Mouse (Mus musculus): Measurements from ENCODE around the gene Tsks.

Tsks gene

DNA sequence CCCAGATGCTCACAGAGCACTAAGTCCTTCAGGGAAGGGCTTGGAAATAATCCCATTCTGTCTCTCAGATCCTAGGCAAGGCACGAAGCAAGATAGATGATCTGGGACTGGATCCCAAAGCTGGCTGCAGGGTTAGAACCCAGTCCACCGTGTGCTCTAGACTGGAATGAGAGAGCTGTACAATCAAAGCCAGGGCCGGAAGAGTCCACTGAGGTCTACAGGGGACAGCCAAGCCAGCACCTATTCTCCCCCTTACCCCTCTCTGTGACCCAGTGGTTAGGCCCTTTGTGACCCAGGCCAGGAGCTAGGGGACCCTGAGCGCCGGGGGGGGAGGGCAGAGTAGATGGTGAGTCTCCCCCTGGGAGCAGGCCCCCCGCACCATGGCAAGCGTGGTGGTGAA is at the start of gene Tsks:
Gene Tsks (plus strand): TSS at position 301 of the 400 bp plus-strand sequence.
- DNase-seq (ENCODE audit: extremely low spot score, low read depth, low spot score): no peak

DNA sequence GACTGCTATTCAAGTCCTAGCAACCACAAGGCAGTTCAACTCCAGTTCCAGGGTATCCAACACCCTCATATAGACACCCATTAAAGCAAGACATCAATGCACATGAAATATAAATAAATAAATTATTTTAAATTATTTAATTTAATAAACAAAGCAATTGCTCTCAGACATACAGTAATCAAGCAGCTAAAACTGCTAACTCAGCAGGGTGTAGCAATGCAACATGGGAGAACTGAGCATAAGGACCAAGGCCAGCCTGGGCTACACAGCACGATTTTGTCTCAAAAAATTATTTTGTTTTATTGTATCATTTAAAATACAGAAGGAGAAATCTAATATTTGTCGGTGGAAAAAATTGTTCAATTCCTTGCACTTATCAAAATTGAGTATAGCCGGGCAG is 48.8 kb upstream of the Tsks start:
- no peak for DNase-seq (ENCODE audit: extremely low spot score, low read depth, low spot score)

DNA sequence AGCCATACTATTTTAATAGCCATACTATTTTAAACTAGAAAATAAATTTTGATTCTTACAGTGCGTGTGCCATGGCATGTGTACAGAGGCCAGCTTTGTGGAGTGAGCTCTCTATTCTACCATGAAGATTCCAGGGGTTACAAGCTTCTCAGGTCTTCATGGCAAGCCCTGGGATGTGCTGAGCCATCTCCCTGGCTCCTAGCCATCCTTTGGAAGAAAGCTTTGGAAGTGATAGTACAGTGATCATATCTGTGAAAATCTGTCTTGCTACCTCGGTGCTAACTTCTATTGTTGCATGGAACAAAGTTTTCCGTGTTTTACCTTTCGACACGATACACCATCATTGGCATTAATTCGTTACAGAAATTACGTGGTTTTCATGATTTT is 47.8 kb upstream of the Tsks start:
- no peak for DNase-seq (ENCODE audit: extremely low spot score, low read depth, low spot score)

DNA sequence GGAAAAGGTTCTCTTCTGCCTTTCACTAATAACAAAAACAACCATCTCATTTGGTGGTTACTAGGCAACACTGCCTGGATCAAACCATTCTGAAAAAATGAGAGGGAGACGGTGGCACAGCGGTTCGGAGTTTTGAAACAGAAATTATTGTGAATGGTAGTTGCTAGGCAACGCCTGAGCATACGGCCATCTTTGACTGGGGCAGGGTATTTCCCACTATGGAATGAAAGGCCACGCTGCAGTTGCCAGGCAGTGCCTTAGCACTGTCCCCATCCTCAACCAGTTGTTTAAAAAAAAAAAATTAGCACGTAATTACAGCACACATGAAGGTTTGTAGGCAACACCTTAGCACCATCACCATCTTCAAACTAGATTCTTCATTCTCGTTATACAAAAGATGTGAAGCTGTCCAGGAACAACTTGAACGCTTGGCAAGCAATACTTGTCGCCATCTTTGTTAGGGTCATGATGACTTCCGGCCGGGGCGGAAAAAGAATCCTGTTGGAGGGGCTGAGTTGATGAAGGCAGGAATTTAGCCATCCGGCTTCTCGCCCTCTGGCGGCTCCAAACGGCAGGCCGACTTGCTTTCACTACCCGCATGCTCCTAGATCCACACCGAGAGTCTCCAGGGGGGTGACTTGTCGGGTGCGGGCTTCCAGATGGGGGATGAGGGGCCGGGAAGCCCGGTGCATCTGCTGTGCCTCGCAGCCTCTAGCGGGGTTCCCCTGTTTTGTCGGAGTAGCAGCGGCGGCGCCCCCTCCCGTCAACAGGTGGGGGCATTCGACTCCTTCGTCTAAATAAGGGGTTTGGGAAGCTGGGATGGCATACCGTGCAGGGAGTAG is 47.2 kb upstream of the Tsks start, which contains the start of gene Fuz:
Gene Fuz (plus strand): TSS at position 487 of the 842 bp plus-strand sequence.
- DNase-seq (ENCODE audit: extremely low spot score, low read depth, low spot score): peak; percentile 97

DNA sequence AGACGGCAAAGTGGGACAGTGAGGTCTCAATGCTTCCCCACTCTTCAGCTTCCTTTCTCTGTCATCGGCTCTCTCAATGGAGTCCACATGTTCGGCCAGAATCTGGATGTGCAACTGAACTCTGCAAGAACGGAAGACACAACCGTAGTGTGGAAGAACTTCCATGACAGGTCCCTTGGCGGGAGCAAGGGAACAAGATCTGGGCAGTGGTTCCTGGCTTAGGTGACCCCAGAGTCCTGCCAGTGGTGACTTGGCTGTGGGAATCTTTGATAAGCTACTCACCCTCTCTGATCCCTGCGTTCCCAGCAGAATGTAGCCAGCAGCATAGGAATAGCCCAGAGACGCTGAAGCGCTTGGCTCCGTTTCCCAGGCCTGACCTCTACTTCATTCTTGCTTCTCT is 46.5 kb upstream of the Tsks start:
- no peak for DNase-seq (ENCODE audit: extremely low spot score, low read depth, low spot score)

DNA sequence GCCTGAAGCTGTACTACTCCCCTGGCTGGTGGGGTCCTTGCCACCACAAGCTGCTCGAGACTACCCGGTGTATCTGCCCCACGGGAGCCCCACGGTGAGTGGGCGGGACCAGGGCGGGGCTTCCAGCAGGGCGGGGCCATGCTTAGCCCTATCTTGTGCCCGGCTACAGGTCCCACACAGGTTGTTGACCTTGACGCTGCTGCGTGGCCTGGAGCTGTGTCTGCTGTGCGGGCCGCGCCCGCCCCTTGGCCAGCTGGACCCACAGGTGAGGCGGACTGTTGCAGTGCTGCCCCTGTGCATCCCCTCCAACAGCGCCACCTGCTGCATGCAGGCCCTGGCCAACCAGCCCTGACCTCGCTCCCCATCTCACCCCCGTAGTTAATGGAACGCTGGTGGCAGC is 44.4 kb upstream of the Tsks start:
- no peak for DNase-seq (ENCODE audit: extremely low spot score, low read depth, low spot score)

DNA sequence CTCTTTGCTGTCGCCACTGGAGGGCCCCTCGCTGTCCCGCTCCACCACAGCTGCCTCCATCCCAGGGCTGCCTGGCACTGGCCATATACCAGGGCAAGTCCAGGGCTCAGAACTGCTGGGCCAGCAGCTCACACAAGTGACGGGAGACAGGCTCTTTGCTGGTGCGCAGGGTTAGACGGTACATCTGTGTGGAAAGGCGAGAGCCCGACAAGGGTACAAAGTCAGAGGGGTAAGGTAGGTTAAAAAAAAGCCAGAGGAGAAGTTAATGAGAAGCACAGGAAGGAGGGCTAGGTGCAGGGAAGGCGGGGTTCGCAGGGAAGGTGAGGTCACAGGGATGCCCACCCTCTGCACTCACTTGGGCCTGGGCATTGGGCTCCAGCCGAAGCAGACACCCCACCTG is 42.4 kb upstream of the Tsks start:
- DNase-seq (ENCODE audit: extremely low spot score, low read depth, low spot score): no peak

DNA sequence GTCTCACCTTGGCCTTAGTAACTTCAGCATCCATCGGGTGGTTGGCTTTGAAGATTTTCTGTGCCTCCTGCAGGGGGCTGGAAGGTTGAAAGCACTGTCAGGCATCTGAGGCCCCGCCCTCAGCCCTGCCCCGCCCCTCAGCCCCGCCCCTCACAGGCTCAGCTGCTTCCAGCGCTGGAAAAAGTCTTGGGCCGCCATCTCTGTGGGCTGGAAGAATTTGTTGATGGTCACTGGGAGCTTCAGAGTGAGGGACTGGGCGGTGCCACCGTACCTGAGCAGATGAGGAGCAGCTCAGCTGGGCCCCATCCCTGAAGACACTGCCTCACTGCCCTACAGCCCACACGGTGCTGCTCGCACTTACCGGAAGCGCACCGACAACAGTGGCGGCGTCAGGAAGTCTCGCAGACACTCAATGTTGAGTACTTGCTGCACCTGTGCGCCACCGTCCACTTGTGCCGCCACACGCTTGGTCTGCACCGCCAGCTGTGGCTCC is 41.7 kb upstream of the Tsks start:
- DNase-seq (ENCODE audit: extremely low spot score, low read depth, low spot score): no peak

DNA sequence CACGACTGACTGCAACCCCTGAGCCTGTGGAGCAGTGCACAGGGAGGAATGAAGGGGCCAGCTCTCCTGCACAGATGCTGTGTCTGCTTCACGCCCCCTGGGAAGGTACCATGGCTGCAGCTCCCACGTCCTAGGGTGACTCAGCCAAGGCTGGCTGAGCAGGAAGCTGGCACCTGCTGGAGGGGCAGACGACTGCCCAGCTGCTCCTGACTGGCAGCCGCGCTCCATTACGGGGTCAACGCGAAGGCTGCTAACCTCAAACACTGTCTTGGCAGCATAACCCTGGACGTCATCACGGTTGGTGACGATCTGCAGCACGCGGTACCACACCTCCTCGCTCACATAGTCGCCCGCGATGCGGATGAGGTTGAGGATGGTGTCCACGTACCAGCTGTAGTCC is 37.6 kb upstream of the Tsks start:
- no peak for DNase-seq (ENCODE audit: extremely low spot score, low read depth, low spot score)

DNA sequence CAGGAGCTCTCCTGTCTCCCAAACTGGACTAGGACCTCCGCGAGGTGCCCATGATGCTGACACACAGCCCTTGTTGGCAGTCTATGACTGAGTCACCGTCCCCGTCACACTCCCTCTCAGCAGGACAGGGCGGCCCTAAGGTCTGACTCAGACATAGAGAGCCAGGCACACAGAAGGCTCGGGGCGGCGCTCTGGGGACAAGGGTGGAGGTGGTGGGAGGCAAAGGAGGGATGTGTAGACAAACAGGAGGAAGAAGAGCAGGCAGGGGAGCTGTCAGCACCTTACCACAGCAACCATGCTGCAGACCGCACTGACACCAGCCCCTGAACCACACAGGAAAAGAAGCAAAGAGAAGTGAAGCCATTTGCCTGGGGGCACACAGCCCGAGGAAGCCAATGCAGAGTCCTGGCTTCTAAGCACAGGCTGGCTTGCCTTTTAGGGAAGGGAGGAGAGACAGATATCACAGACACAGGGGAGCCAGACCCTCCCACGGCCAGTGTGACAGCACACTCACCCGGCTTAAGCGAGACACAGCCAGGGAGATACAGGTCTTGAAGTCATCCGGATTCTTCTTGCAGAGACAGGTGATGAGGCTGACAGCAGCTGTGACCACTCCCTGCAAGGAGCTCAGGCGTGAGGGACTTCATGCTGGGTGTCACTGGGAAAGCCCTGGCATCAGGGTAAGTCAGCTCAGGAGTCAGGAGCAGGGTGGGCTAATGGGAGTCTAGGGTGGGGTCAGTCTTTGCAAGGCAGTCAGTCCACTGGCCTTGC is 34.1 kb upstream of the Tsks start:
- no peak for DNase-seq (ENCODE audit: extremely low spot score, low read depth, low spot score)

DNA sequence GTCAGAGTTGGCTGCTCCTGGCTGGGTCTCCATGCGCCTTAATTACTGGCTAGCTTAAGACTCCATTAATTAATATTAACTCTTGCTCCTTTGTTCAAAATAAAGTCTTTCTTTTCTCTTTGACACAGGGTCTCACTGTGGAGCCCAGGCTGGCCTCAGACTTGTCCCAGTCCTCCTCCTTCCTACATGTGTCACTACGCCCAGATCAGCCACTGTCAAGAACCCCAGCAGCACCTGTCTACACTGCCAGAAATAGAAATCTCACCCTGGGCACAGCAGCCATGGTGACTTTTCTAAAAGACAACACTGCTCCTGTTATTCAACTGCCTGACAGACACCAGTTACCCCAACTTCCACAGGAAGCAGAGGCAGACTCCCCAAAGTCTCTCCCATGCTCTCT is 28.6 kb upstream of the Tsks start:
- no peak for DNase-seq (ENCODE audit: extremely low spot score, low read depth, low spot score)

DNA sequence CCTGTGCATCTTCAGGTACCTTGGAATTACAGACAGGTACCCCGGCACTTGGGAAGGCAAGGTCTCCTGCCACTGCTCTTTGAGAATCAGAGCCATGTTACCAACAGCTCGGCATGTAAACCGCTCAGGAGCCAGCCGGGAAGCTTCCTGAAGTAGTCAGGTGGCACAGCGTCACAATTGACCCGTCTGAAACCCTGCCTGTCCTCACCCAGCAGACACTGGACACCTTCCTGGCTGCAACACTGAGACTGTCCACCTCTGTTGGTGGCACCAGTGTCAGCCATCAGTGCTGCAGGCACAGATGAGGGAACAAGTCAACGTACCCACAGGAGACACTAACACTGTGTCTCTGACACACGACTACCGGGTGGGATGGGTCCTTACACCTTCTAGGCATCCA is 27.7 kb upstream of the Tsks start:
- no peak for DNase-seq (ENCODE audit: extremely low spot score, low read depth, low spot score)

DNA sequence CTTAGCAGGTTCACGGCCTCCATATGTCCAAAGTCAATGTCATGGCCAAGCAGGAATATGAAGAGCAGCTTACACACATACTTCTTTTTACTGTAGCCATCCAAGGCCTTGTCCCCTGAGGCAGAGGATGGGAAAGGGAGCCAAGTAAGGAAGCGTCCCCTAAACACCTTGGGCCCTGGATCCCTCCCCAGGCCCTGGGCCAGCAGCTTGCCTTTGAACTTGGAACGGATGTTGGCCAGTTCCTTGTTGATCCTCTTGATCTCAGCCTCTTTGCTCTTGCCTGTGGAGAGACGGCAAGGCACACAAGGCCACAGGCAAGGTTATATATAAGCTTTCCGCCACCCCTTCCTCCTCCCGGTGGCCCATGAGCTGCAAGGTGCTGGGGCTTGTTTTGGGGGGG is 26.8 kb upstream of the Tsks start:
- no peak for DNase-seq (ENCODE audit: extremely low spot score, low read depth, low spot score)

DNA sequence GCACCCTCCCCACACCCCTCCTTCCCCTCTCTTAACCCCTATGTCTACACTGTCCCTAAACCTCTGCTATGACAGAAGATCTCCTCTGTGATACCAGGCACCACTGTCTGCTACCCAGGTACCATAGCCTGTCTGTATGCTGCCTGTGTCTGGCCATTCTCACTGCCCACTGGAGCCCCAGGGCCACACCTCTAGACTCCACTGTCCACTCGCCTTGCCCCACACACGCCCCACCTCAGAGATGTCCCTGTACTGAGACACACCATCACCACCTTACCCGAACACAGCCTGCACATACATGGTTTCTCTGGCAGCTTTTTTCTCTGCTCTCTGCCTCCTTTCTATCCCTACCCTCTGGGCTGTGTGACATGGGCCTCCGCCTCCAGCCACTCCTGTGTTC is 26.1 kb upstream of the Tsks start:
- DNase-seq (ENCODE audit: extremely low spot score, low read depth, low spot score): no peak

DNA sequence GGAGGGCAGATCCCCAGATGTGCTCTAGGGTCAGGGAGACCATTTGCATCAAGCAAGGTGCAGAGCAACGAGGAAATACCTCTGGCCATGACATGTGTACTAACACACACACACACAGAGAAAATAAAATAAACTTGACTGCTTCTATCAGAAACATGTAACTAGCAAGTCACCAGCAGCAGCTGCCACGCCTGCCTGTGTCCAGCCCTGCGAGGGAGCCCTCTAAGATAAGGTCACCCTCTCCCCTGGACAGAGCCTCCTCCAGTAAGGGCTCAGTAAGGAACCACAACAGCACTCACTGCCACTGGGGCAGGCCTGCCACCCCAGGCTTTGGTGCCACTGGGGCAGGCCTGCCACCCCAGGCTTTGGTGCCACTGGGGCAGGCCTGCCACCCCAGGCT is 24.8 kb upstream of the Tsks start:
- no peak for DNase-seq (ENCODE audit: extremely low spot score, low read depth, low spot score)

DNA sequence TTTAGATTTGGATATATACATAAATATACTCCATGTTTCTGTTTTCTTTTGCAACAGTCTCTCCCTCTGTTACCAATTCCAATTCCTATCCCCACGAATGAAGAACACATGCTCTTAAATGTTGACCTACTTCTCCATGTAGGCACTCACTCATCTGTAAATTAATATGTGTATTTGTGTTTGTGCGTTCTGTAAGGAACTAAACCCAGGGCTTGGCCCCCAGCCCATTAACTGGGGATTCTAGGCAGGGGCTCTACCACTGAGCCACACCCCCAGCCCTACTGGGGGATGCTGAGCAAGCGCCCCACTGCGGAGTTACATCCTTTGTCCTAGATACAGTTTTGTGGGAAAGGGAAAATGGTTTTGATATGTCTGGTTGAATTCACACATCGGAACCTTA is 23.9 kb upstream of the Tsks start:
- DNase-seq (ENCODE audit: extremely low spot score, low read depth, low spot score): no peak

DNA sequence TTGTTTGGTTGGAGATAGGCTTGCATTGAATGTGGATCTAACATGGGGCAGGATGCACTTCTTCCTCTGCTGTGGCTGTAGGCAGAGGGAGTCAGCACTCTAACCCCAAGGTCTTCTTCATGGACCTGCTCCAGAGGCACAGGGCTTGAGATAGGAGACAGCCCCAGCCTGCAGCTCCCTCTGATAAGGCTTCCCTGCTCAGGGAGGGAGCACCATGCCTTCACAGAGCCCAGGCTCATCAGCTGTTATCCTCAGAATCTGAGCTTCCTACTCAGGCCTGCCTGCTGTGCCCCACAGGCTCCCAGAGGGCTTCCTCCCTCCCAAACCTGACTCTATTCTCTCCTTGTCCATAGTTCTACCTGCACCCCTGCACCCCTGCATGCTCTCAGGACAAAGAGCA is 20.5 kb upstream of the Tsks start:
- DNase-seq (ENCODE audit: extremely low spot score, low read depth, low spot score): no peak

DNA sequence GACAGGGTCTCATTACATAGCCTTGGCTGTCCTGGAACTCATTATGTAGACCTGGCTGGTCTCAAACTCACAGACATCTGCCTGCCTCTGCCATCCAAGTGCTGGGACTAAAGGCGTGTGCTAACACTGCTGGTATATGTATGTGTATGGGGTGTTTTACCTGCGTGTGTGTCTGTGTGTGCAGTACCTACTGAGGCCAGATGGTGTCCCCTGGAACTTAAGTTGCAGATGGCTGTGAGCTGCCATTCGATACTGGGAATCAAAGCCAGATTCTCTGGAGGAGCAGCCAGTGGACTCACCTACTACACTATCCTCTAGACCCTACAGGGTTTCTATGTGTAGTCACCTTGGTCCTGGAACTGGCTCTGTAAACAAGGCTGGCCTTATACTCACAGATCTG is 17.5 kb upstream of the Tsks start:
- no peak for DNase-seq (ENCODE audit: extremely low spot score, low read depth, low spot score)

DNA sequence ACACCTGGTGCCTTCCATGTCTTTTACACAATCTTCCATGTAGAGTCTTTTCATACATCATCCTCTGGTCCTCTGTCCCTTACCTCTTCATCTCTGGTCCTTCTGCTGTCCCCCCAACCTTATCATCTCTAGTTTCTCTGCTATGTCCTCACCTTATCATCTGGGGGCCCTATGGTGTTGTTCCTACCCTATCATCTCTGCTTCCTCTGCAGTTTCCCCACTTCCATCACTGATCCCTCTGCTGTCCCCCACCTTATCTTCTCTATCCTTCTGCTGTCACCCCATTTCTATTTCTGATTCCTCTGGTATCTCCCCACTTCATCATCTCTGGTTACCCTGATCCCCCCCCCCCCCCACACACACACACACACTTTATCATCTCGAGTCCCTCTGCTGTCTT is 14.4 kb upstream of the Tsks start:
- no peak for DNase-seq (ENCODE audit: extremely low spot score, low read depth, low spot score)

DNA sequence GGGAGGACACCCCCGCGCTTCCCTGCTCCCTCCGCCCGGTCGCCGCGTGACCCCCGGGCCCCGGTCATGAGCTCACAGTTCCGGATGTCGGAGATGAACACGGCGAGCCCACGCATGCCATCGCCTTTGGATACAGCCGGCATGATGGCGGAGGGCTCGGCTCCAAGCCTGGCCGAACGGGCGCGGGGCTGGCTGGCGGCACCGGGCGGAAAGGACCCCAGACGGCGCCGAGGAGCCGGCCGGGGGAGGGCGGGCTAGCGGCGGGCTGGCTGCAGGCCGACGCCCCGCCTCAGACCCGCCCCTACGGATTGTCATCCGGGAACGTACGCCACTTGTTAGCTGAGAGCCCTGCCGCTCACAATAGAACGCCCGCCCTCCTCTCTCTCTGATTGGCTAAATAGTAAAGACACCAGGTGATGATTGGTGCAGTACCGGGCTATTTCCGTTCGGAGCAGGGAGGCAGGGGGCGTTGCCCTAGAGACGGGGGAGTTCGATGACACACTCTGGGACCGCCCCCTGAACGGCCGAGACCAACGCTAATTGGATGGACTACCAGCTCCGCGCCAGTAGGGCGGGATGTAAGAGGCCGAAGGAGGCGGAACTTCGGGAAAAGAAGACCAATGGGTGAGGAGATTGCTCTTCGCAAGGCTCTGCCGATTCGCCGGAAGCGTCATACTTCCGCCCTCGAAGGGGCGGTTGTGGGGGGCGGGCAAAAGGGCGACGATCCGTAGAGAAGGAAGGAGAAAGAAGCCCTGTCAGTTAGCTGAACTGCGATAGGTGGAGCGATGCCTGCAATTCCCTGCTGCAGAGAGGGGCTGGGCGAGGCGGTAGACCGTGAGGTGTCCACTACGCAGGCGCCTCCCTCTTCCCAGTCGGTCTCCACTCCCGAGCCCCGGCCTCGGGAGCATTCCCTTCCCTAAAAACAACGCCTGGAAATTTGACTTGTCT is 13.5 kb upstream of the Tsks start, which contains the start of gene Ap2a1:
Gene Ap2a1 (minus strand): TSS at position 293 of the 948 bp plus-strand sequence.
- peak; percentile 99 for DNase-seq (ENCODE audit: extremely low spot score, low read depth, low spot score)

DNA sequence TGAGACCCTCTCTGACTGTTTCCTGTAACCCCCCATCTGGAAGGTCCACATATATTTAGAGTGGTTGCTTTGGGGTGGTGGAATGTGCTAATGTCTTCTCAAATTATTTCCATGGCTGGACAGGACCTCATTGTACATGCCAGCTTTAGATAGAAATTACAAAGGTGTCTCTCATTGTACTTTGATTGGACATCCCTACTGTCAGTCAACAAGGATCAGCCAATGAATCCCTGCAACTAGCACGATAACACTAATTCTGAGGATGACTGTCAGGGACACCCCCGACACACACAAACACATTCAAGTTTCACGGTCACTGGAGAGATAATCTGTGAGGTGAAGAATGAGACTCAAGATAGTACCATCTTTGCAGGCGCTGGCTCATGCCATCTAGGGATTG is 4.3 kb upstream of the Tsks start:
- DNase-seq (ENCODE audit: extremely low spot score, low read depth, low spot score): no peak
